Mouse (Mus musculus): ENCODE measurements around the gene Dap. TPM values are rescaled to one million over a fixed set of nuclear protein-coding genes. Genes with fewer than 3 reads are reported as not detected.

The Dap gene
- 45.7 and 46.6 TPM in 2 replicates for polyA plus RNA-seq (2016; fragmentation: Nextera tagmentation; extraction: Ambion mirVana)

- H3K27me3 ChIP-seq (replicated peaks; ENCODE audit: low read depth, poor library complexity, severe bottlenecking): no peaks in the 10 kb centered on the region
- WGBS: under 1% methylated on average over 67 of the region's 67 CpGs
- DNase-seq (ENCODE audit: low spot score): peak; percentile 99
- no peaks in the 10 kb centered on the region for H3K9me3 ChIP-seq
- H3K4me3 ChIP-seq: peak within 1 kb of the TSS; percentile 75
- no peaks in the 10 kb centered on the region for H3K36me3 ChIP-seq (replicated peaks)
- H3K4me1 ChIP-seq: peaks cover 19% of the 10 kb centered on the region
- H3K27ac ChIP-seq (replicated peaks): peak within 1 kb of the TSS; percentile 91
Observed at GRCm38 (mm10) chr15:31224135-31224761, at the start of gene Dap. Dap (plus strand) TSS chr15:31224314.

DNA sequence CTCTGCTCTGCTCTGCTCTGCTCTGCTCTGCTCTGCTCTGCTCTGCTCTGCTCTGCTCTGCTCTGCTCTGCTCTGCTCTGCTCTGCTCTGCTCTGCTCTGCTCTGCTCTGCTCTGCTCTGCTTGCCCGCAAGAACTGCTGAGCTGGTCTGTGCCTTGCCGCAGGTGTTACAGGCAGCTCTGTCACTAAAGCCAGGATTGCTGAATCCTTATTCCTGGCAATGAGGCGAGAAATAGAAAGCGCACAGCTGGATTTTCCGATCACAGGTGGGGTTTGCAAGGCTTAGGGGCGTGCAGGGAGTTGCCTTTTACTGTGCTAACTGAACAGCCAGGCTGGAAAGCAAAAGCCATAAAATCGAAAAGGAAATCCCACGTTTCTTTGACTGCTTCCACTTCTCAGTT, 47.5 kb upstream of the Dap start:
- Histone ChIP-seq H3K4me3 (no peak overlapping the region), H3K27ac (replicated peaks) (no peak overlapping the region), H3K27me3 (replicated peaks; ENCODE audit: low read depth, poor library complexity, severe bottlenecking) (no peaks in the 10 kb centered on the region), H3K9me3 (no peaks in the 10 kb centered on the region), H3K4me1 (no peaks in the 10 kb centered on the region), H3K36me3 (replicated peaks) (no peaks in the 10 kb centered on the region)
- 60% methylated on average over 8 of the region's 8 CpGs for WGBS
- no peak for DNase-seq (ENCODE audit: low spot score)

GRCm38 (mm10) chr15:31184651-31185443, 39.3 kb upstream of the Dap start:
- DNase-seq (ENCODE audit: low spot score): no peak
- no peaks in the 10 kb centered on the region for H3K36me3 ChIP-seq (replicated peaks)
- no peaks in the 10 kb centered on the region for H3K4me1 ChIP-seq
- WGBS: 74% methylated on average over 12 of the region's 12 CpGs
- H3K9me3 ChIP-seq: no peaks in the 10 kb centered on the region
- H3K27ac ChIP-seq (replicated peaks): no peak overlapping the region
- no peak overlapping the region for H3K4me3 ChIP-seq
- no peaks in the 10 kb centered on the region for H3K27me3 ChIP-seq (replicated peaks; ENCODE audit: low read depth, poor library complexity, severe bottlenecking)

DNA sequence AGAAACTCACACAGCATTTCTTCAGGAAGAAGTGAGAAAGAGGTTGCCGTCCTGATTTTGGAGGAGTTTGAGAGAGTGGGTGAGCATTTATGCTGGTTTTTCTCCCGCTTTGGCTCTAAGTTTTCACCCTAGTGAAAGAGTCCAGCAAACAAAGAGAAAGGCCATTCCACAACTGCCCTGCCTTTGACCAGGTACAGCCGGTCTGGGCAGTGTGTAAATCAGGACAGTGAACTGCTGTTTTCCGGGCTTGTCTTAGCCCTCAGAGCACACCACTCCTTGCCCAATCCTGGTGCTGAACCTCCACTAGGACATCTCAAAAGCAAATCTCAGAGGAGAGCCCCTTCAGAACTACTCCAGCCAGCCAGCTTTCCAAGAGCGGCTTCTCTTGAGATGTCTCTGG, 38.6 kb upstream of the Dap start:
- 87% methylated on average over 5 of the region's 5 CpGs for WGBS
- no peak for DNase-seq (ENCODE audit: low spot score)

GRCm38 (mm10) chr15:31186371-31186901, 37.7 kb upstream of the Dap start:
- H3K9me3 ChIP-seq: no peaks in the 10 kb centered on the region
- no peak for DNase-seq (ENCODE audit: low spot score)

More for the DNA sequence above, 38.6 kb upstream of the Dap start:
- Histone ChIP-seq H3K36me3 (replicated peaks) (no peaks in the 10 kb centered on the region), H3K27ac (replicated peaks) (no peak overlapping the region), H3K4me1 (no peaks in the 10 kb centered on the region), H3K9me3 (no peaks in the 10 kb centered on the region), H3K4me3 (no peak overlapping the region), H3K27me3 (replicated peaks; ENCODE audit: low read depth, poor library complexity, severe bottlenecking) (no peaks in the 10 kb centered on the region)

GRCm38 (mm10) chr15:31192563-31192962, 31.6 kb upstream of the Dap start:
- no peaks in the 10 kb centered on the region for H3K36me3 ChIP-seq (replicated peaks)
- H3K4me3 ChIP-seq: no peak overlapping the region
- H3K9me3 ChIP-seq: no peaks in the 10 kb centered on the region
- H3K27me3 ChIP-seq (replicated peaks; ENCODE audit: low read depth, poor library complexity, severe bottlenecking): no peaks in the 10 kb centered on the region
- WGBS: 92% methylated on average over 1 of the region's 1 CpGs
- DNase-seq (ENCODE audit: low spot score): no peak
- H3K4me1 ChIP-seq: no peaks in the 10 kb centered on the region
- H3K27ac ChIP-seq (replicated peaks): no peak overlapping the region

More at GRCm38 (mm10) chr15:31186371-31186901, 37.7 kb upstream of the Dap start:
- Histone ChIP-seq H3K27me3 (replicated peaks; ENCODE audit: low read depth, poor library complexity, severe bottlenecking) (no peaks in the 10 kb centered on the region), H3K4me3 (no peak overlapping the region), H3K36me3 (replicated peaks) (no peaks in the 10 kb centered on the region), H3K4me1 (no peaks in the 10 kb centered on the region), H3K27ac (replicated peaks) (no peak overlapping the region)
- WGBS: 85% methylated on average over 6 of the region's 6 CpGs

DNA sequence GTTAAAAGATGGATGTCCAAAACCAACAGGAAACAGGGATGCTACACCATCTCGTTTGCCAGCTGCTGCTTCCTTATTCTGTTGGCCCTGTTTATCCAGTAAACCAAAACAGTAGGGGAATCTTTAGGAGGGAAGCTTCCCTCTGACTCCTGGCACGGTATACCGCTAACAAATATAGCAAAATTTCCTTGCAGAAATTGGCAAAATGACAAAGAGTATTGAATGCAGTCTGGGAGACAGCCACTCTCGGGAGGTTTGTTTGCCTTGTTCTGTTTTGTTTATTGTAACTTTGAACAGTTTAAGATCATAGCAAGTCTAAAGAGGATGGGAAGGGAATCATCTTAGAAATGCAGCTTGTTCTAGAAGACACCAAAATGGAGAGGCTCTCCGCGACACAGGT, 28.3 kb upstream of the Dap start:
- WGBS: 87% methylated on average over 6 of the region's 6 CpGs
- DNase-seq (ENCODE audit: low spot score): no peak
- no peaks in the 10 kb centered on the region for H3K36me3 ChIP-seq (replicated peaks)
- H3K4me1 ChIP-seq: no peaks in the 10 kb centered on the region
- no peaks in the 10 kb centered on the region for H3K27me3 ChIP-seq (replicated peaks; ENCODE audit: low read depth, poor library complexity, severe bottlenecking)
- no peak overlapping the region for H3K4me3 ChIP-seq
- no peaks in the 10 kb centered on the region for H3K9me3 ChIP-seq
- H3K27ac ChIP-seq (replicated peaks): no peak overlapping the region

DNA sequence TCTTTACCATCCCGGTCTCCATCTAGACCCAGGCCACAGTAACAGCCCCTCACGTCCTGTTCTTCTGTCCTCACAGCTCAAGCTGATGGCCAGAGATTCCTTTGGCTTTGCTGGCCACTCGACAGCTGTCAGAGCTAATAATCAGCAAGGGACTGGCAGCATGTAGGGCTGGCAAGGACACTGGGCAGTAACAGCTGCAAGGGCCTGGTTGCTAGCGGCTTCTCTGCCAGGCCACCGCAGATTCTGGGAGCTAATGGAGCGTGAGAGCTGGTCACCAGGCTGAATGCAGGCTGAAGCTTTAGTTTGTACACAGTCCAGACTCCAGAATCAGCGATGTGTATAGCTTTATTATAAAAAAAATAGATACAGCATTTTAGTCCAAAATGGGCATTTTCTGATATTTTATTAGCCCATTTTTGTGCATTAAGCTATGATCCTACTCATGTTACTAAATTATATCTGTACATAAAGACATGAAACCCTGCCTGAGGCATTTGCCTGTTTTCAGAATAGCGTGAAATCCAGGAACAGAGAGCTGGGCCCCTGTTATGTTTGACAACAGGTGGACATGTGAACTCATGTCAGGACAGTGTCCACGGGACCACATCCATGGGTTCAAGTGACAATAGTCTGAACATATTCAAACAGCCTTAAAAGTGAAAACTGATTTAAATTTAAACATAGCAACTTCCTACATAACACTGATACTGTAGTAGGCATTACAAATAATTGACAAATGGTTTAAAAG, 16.6 kb upstream of the Dap start:
- no peak for DNase-seq (ENCODE audit: low spot score)
- Histone ChIP-seq H3K4me1 (no peaks in the 10 kb centered on the region), H3K9me3 (no peaks in the 10 kb centered on the region), H3K27ac (replicated peaks) (no peak overlapping the region), H3K36me3 (replicated peaks) (no peaks in the 10 kb centered on the region), H3K4me3 (no peak overlapping the region), H3K27me3 (replicated peaks; ENCODE audit: low read depth, poor library complexity, severe bottlenecking) (no peaks in the 10 kb centered on the region)
- 87% methylated on average over 9 of the region's 9 CpGs for WGBS

DNA sequence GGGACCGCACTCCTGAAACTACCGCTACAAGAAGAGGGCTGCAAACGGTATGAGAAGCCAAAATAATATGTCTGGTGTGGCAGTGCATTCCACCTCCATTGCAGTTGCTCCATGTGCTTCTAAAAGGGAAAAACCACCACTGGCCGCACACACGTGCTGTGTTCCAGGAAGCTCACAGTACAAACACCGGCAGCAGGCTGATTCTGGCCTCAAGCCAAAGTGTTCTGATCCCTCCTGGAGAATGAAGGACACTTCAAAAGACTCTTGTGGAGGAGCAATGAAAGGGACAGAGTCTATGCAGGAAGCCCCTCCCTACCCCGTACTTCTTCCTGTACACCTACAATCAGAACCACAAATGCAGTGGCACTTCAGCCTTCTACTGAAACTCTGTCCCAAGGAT, 12.2 kb upstream of the Dap start:
- no peak for DNase-seq (ENCODE audit: low spot score)
- no peak overlapping the region for H3K27ac ChIP-seq (replicated peaks)
- H3K4me1 ChIP-seq: no peaks in the 10 kb centered on the region
- H3K36me3 ChIP-seq (replicated peaks): no peaks in the 10 kb centered on the region
- whole genome bisulfite sequencing: 83% methylated on average over 7 of the region's 7 CpGs
- no peaks in the 10 kb centered on the region for H3K27me3 ChIP-seq (replicated peaks; ENCODE audit: low read depth, poor library complexity, severe bottlenecking)
- no peak overlapping the region for H3K4me3 ChIP-seq
- H3K9me3 ChIP-seq: no peaks in the 10 kb centered on the region

- Histone ChIP-seq H3K27ac (replicated peaks) (no peak overlapping the region), H3K9me3 (no peaks in the 10 kb centered on the region), H3K4me3 (no peak overlapping the region), H3K27me3 (replicated peaks; ENCODE audit: low read depth, poor library complexity, severe bottlenecking) (no peaks in the 10 kb centered on the region), H3K36me3 (replicated peaks) (no peaks in the 10 kb centered on the region), H3K4me1 (no peaks in the 10 kb centered on the region)
- WGBS: 92% methylated on average over 3 of the region's 3 CpGs
- no peak for DNase-seq (ENCODE audit: low spot score)
Observed at GRCm38 (mm10) chr15:31213619-31214270, 10.4 kb upstream of the Dap start.

GRCm38 (mm10) chr15:31222216-31222615, 1.9 kb upstream of the Dap start:
- Histone ChIP-seq H3K36me3 (replicated peaks) (no peaks in the 10 kb centered on the region), H3K9me3 (no peaks in the 10 kb centered on the region), H3K27ac (replicated peaks) (no peak overlapping the region), H3K4me1 (peaks cover 19% of the 10 kb centered on the region), H3K4me3 (no peak overlapping the region), H3K27me3 (replicated peaks; ENCODE audit: low read depth, poor library complexity, severe bottlenecking) (no peaks in the 10 kb centered on the region)
- DNase-seq (ENCODE audit: low spot score): no peak
- 80% methylated on average over 6 of the region's 6 CpGs for WGBS

GRCm38 (mm10) chr15:31223596-31224134, 449 bp upstream of the Dap start:
- WGBS: 46% methylated on average over 15 of the region's 15 CpGs
- Histone ChIP-seq H3K36me3 (replicated peaks) (no peaks in the 10 kb centered on the region), H3K4me1 (peaks cover 19% of the 10 kb centered on the region), H3K27me3 (replicated peaks; ENCODE audit: low read depth, poor library complexity, severe bottlenecking) (no peaks in the 10 kb centered on the region), H3K4me3 (peak overlapping the region; percentile 75), H3K27ac (replicated peaks) (peak overlapping the region; percentile 91), H3K9me3 (no peaks in the 10 kb centered on the region)
- DNase-seq (ENCODE audit: low spot score): no peak

Measured in embryonic facial prominence, embryonic 10.5 days (tissue).